Mouse (Mus musculus): ENCODE measurements around the gene Larp4b.

The Larp4b gene

DNA sequence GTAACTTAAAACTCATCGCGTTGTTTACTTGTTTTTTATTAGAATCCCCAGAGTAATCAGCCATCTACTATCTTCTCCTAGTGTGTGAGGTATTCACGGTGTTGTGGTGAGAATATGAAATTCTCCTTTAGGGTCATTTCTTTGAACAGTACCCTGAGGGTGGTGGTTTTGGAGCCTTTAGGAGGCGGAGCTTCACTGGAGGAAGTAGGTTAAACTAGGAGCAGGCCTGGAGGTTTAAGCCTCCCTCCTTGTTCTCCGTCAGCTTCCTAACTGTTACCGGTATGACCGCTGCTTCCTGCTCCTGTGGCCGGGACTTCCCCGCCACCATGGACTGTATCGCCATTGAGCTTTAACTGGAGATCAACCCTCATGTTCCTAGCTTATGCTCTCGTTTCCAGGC, 86.5 kb downstream of the Larp4b start:
- no peak for DNase-seq (ENCODE audit: low spot score)

DNA sequence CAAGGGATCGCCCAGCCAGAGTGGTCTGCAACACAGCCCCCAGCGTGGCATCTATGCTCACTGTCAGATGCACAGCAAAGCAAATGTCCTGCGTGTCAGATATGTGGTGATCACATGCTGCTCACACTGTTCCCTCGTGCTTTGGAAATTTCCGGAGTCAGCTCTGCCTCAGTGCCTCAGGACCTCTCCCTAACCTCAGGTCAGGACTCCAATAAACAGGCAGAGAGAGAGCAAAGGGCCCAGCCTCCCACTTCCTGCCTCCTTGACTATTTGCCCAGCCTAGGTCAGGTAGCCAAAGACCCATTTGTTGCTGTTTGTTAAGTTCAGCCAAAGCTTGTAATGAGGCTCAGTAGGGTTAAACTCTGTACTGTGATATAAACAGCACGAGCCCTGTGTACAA, 87.4 kb downstream of the Larp4b start:
- DNase-seq (ENCODE audit: low spot score), result no peak

DNA sequence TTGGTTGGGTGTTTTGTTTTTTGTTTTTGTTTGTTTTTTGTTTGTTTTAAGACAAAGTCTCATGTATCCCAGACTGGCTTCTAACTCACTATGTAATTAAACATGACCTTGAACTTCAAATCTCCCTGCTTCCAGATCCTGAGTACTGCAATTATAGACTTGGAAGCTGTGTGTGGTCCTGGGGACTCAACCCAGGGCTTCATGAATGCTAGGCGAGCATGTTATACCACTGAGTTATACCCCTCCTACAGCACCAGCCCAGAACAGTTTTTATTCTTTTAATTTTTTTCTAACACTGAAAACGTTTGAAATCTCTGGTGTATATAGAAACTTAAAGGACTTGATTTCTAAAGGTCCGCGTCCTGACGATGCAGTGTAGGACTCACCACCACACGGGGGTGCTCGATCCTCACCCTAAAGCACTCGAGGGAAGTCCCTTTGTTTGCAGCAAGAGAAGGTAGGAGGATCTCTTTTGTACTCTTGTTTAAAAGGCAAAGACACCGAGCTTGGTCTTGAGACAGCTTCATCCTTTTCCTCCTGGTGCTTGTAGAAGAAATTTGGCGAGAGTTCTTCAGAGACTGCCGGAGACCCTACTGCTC, 88.1 kb downstream of the Larp4b start:
- DNase-seq (ENCODE audit: low spot score), result peak; percentile 85

DNA sequence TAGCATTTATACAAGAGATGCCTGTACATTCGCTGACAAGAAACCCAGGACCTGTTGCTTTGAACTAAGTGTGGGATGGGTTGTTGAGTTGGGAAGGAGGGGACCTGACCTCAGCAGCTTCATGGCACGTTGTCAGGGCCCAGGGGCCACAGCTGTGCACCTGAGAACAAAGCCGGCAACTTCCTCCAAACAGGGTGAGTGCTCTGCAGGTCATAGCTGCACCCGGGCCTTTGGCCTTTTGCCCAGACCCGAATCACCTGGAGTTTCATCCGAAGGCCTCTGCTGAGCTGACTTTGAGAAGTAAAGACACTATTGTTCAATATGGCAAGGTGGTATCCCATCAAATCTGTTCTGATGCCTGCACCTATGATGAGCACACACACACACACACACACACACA, 90.6 kb downstream of the Larp4b start:
- no peak for DNase-seq (ENCODE audit: low spot score)

DNA sequence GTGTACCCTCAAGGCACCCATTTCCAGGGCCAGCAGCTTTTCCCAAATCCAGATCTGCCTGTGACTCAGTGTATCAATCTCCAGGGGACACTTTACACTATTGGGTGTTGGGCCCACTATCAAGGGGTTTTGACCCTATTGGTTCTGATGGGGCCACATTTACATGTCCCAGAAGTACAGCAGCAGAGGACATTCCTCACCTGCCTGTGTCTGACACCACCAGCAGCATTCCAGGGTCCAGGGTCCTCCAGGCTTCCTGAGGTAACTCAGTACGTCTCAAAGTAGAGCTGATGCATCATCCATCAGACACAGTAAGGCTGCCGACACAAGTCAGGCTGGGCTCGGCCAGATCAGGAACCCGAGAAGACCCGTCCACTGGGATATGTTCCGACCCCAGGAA, 91.0 kb downstream of the Larp4b start:
- DNase-seq (ENCODE audit: low spot score), result no peak

DNA sequence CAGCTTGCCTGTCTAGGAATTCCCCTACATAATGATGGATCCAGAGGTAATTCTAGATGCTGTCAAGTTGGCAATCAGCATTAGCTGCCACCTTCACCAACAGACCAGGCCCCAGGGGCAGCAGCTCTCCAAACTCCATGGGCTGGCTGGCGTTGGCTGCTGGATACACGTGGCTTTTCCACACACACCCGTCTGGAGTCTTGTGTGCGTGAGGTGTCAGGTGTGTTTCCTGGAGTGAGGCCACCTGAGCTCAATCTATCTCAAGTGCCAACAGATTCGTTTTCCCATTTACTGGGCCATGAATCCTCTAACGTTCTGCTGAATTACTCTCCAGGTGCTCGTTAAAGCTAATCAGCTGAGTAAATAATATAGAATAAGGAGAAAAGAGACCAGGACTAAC, 93.5 kb downstream of the Larp4b start:
- no peak for DNase-seq (ENCODE audit: low spot score)

DNA sequence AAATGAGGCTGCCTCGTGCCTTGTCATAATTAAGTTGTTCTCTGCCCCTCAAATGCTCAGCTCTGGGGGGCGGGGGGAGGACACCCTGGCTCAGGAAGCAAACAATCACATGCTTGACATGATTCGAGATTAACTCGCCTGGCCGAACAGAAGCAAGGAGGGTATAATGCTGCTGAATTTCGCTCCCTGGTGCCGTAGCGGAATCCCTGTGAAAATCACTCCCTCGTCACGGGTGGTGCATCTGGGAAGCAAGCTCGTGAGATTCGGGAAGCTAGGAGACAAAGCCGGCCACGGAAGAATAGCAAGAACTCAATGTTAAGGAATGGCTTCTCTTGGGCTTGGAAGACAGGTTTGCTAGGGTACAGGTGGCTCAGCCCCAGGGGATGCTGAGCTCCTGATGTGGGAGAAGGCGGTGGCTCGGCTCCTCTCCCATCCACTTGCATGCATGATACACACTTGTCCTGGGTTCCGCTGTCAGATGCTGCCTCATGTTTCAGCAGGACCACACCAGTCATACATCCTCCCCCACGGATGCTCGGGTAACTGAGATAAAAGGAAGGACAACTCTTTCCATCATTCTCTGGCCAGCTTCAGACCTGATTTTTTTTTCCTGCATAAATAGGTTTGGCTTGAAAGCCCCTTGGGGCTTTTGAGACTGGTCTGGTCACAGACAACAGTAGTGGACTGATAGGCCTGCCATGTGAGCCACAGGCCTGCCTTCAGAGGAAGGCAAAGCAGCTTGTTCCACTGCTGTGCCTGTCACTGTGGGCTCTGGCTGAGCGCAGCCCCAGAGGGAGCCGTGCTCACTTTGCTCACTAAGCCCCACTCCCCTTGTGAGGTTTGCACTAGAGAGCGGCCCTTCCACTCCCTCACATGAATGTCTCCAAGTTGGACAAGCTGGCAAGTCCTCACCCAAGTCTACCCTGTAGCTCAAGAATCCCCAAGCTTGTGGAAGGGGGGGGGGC, 94.2 kb downstream of the Larp4b start:
- DNase-seq (ENCODE audit: low spot score), result no peak

DNA sequence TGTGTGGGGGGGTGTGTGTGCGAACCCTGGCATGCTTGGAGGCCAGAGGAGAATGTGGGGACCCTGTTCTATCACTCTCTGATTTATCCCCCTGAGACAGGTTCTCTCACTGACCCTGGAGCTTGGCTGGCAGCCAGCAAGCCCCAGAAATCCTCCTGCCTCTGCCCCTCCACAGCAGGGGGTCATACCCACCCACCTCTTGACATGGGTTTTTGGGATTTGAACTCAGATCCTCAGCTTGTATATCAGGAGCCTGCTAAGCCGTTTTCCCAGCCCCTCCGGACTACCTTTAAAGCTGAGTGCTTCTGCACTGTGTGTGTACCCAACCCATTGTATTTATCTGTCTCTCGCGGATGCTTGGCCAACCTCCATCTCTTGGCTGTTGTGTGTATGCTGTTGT, 95.8 kb downstream of the Larp4b start:
- DNase-seq (ENCODE audit: low spot score), result no peak

DNA sequence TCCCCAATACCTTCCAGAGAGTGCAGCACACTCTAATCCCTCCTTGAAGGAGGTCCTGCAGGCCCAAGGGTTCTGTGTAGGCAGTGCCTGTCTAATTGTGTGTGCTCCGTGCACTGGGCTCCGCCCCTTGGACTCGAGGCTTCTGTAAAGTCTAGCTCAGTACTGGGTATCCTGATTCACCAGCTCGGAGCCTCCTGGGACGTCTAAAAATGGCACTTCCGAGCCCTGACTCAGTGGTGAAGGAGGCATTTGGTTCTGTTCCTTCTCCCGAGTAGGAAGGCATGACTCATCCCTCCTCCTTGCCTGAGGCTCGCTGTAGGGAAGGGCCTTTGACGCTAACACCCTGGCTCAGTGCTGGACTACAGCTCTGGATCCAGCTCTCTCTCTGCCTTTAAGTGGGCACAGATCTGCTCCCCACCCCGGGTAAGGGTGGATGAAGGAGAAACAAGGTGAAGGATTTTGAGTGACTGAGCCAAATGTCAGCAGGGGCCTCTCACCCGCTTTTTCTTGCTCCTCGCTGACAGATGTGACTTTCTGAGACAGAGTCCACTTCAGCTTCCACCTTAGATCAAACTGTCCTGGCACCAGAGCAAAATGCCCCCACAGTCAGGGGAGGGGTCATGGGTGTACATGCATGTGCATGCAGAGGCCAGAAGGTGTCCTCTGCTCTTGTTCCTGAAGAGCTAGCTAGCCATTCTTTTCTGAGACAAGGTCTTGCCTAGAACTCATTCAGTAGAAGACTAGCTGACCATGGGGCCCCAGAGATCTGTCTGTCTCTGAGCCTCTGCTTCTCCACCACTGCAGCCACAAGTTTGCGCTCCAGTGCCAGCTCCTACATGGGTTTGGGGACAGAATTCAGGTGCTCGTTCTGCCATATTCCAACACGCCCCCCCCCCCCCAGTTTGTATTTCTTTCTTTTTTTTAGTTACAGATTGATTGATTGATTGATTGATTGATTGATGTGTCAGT, 97.8 kb downstream of the Larp4b start:
- peak; percentile 95 for DNase-seq (ENCODE audit: low spot score)

DNA sequence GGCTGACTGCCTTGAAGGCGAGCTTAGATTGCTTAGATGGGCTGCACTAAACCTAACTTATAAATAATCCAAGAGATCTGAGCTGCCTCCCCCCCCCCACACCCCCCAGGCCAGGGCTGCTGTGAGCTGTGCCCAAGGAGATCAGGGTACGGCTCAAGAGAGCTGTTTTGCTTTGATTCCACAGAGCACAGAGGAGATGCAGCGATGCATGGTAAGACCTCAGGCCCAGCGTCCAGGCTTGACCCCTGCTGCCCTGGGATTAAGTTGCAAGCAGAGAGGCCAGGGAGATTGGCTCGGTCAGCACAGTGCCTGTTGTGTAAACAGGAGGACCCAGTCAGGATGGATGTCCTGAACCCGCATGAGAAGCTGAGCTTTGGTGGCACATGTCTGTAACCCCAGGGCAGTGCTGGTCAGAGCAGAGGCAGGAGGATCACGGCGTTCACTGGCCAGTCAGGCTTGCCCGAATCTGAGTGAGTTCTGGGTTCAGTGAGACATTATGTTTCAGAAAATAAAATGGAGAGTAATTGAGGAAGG, 99.2 kb downstream of the Larp4b start:
- no peak for DNase-seq (ENCODE audit: low spot score)

DNA sequence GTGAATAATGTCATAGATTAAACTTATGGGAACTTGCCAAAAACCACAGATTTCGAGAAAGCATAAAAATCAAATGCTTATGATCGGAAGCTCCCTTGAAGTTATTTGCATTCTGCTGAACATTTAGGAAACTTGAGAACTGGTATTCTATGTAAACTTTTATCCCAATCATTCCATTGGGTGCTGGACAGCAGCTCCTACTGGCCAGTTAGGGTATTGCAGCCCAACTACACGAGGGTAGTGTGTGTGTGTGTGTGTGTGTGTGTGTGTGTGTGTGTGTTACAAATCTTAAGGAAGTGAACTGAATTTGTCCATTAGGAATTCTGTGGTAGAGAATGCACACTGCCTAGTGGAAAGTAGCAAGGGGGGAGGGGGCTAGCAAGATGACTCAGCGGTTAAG, 101.0 kb downstream of the Larp4b start:
- DNase-seq (ENCODE audit: low spot score), result no peak

DNA sequence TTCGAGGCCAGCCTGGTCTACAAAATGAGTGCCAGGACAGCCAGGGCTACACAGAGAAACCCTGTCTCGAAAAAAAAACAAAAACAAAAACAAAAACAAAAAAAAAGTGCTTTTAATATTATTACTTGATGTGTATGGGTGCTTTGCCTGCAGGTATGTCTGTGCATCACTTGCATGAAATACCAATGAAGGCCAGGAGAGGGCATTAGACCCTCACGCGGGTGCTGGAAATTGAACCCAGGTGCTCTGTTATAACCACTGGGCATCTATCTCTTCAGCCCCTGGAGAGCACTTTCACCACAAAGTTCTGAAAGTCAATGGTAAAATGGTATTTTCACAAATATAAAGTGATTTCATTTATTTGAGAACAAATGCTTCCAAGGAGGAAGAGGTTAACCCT, 101.9 kb downstream of the Larp4b start:
- DNase-seq (ENCODE audit: low spot score), result no peak

DNA sequence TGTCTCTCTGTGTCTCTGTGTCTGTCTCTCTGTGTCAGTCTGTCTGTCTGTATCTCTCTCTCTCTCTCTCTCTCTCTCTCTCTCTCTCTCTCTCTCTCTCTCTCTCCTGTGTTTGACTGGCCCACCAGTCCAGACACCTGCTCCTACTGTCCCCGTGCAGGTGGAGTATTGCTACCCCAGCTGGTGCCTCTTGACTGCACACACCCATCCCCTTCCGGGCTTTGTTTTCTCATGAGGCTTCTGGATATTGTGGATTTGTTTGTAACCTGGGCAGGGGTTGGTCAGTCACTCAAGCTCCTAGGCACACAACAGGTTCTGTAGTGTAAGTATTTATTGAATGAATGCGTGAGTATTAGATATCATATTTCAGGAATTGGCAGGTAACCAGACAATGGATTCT, 104.4 kb downstream of the Larp4b start:
- no peak for DNase-seq (ENCODE audit: low spot score)

DNA sequence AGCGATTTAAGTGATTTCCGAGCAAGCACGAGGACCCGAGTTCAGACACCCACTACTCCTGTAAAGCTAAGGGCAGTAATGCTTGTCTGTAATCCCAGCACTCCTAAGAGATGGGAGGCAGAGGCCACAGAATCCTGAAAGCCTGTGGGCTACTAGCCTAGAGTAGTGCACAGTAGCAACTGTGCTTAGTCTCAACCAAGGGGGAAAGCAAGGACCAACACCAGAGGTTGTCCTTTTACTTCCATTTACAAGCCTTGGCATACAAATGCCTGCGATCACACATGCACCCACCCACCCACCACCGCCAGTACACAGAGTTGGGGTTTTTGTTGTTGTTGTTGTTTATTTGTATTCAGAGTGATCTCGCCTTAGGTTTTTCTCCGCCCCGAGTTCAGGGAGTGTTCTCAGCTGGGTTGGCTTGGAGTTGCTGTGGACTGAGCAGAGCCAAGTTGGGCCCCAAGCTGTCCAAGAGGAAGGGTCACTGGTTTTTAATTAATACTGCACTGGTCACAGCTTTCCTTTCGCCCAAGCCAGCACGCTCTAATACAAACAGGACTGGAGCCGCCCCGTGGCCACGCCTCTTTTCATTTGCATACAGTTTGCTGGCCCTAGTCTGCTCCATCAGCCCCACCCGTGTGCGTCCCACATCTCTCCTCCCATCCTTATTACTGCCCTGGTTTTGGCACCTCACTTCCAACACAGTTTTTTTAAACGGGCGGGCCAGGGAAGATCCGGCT, 105.2 kb downstream of the Larp4b start:
- DNase-seq (ENCODE audit: low spot score), result peak; percentile 42

DNA sequence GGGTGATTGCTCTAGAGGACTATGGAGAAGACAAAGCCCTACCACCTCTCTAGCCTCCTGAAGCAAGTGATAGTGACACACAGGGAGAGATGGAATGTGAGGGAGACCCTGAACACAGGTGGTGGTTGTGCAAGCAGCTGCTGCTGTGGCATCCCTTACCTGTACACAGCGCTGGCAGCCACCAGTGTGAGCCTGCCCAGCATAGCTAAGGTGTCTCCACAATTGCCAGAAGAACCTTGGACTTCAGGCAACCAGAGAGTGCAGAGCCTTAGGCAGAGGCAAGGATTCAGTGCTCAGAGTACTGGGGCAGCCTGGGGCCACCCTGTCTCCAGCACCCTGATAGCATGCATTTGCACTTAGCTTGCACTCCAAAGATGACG, 105.8 kb downstream of the Larp4b start:
- DNase-seq (ENCODE audit: low spot score), result no peak

DNA sequence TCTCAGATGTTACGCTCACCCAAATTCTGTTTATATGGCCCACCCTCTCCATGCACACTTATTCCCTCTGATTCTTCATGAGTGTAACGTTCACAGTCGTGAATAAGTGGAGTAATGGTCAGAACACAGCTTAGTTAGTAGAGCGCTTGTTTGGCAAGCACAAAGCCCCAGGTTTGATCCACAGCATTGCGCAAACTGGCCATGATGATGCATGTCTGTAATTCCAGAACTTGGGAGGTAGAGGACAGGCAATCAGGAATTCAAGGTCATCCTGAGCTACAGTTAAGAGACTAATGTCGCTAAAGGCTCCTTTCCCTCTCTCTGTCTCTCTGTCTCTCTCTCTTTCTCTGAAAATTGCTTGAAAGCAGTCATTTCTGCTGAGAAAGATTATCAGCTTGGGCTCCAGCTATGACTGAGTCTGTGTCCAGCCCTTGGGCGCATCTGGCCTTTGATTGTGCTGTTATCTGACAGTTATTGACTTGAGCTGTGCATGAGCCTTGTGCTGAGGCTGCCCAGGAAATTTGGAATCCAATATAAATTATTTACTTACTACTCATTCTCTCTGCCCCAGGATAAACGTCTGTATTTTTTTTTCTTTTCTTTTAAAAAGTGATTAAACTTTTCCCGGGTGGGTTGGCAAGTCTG, 129.2 kb downstream of the Larp4b start:
- DNase-seq (ENCODE audit: low spot score), result no peak
